Mouse (Mus musculus) kidney, embryonic 15.5 days (tissue): Measurements from ENCODE around the gene Tnfrsf25. TPM values are rescaled to one million over a fixed set of nuclear protein-coding genes. Genes with fewer than 3 reads are reported as not detected.

Experiments used
- ATAC-seq: fragments of 200-750 bp; cut with Nextera tagmentation; replicated peaks from 2 replicates; pipeline ENCODE4 v1.8.0; 2017; ENCODE audit warnings: moderate TSS enrichment; ENCODE audit not compliant: low FRiP score
- H3K27ac ChIP-seq: fragments of 300-500 bp; sonication (generic); 2 replicates; pipeline ENCODE4 v1.5.1; 2015; ENCODE audit warnings: mild to moderate bottlenecking, inconsistent platforms
- H3K27me3 ChIP-seq: fragments of 300-500 bp; sonication (generic); 2 replicates; pipeline ENCODE4 v1.6.1; 2015; ENCODE audit warnings: inconsistent platforms
- H3K36me3 ChIP-seq: fragments of 300-500 bp; sonication (generic); 2 replicates; pipeline ENCODE4 v1.6.1; 2015; ENCODE audit warnings: inconsistent platforms
- H3K4me1 ChIP-seq: fragments of 300-500 bp; sonication (generic); 2 replicates; pipeline ENCODE4 v1.6.1; 2015; ENCODE audit warnings: inconsistent platforms
- H3K4me2 ChIP-seq: fragments of 300-500 bp; sonication (generic); 2 replicates; pipeline ENCODE4 v1.6.1; 2015; ENCODE audit warnings: moderate library complexity, mild to moderate bottlenecking, inconsistent platforms
- H3K4me3 ChIP-seq: fragments of 300-500 bp; sonication (generic); replicated peaks from 2 replicates; pipeline ENCODE4 v1.5.1; 2015; ENCODE audit warnings: mild to moderate bottlenecking, inconsistent platforms
- H3K9ac ChIP-seq: fragments of 300-500 bp; sonication (generic); 2 replicates; pipeline ENCODE4 v1.6.1; 2015; ENCODE audit warnings: mild to moderate bottlenecking, inconsistent platforms
- H3K9me3 ChIP-seq: fragments of 300-500 bp; sonication (generic); replicated peaks from 2 replicates; pipeline ENCODE4 v1.6.1; 2016; ENCODE audit warnings: inconsistent platforms
- WGBS: fragments of 180-500 bp; shearing (Covaris S2); methylation state at CpG from one replicate; pipeline ENCODE4 v1.1.7; 2015; ENCODE audit warnings: mixed read lengths; 5-methylcytosine and 5-hydroxymethylcytosine counted together
- polyA plus RNA-seq: library from polyadenylated mRNA; unstranded; fragments of >200 nt; fragmentation: Nextera tagmentation; extraction: Ambion mirVana; gene quantifications from 2 replicates; pipeline ENCODE4 v1.2.1, GENCODE M21; 2015

Tnfrsf25 gene
- polyA plus RNA-seq, 1 experiment from 2014 or later: 2.4 TPM

GRCm38 (mm10) chr4:152153771-152154177, 38.0 kb downstream of the Tnfrsf25 start:
- H3K4me2 ChIP-seq: peak overlapping the region; percentile 56
- H3K27me3 ChIP-seq: peaks cover 85% of the 10 kb centered on the region
- peak; percentile 38; the same call in 1 of the 2 replicates for ATAC-seq
- H3K4me1 ChIP-seq: peaks cover 41% of the 10 kb centered on the region
- 2% methylated on average over 23 of the region's 23 CpGs for WGBS
- no peaks in the 10 kb centered on the region for H3K9me3 ChIP-seq
- peak overlapping the region; percentile 18 for H3K4me3 ChIP-seq
- H3K36me3 ChIP-seq: no peaks in the 10 kb centered on the region
- H3K9ac ChIP-seq: no peak overlapping the region
- no peak overlapping the region for H3K27ac ChIP-seq

DNA sequence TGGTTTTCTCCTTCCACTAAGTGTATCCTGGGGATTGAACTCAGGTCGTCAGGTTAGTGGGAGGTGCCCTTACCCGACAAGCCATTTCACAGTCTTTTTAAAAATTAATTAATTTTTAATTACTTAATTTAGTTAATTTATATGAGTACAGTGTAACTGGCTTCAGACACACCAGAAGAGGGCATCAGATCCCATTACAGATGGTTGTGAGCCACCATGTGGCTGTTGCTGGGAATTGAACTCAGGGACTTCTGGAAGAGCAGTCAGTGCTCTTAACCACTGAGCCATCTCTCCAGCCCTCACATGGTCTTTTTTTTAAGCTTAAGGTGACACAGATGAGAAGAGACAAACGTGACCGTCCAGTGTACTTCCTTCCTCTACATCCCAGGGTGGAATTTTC, 39.3 kb downstream of the Tnfrsf25 start:
- Histone ChIP-seq H3K9me3 (no peaks in the 10 kb centered on the region), H3K4me2 (no peak overlapping the region), H3K27me3 (peaks cover 93% of the 10 kb centered on the region), H3K9ac (no peak overlapping the region), H3K4me1 (peaks cover 53% of the 10 kb centered on the region), H3K27ac (no peak overlapping the region), H3K4me3 (no peak overlapping the region), H3K36me3 (no peaks in the 10 kb centered on the region)
- no peak for ATAC-seq
- WGBS: 64% methylated on average over 4 of the region's 4 CpGs

GRCm38 (mm10) chr4:152157779-152158584, 42.2 kb downstream of the Tnfrsf25 start:
- Histone ChIP-seq H3K36me3 (no peaks in the 10 kb centered on the region), H3K4me2 (peak overlapping the region; percentile 59), H3K4me3 (peak overlapping the region; percentile 36), H3K9me3 (no peaks in the 10 kb centered on the region), H3K4me1 (peaks cover 38% of the 10 kb centered on the region), H3K9ac (no peak overlapping the region), H3K27ac (no peak overlapping the region), H3K27me3 (peaks cover 94% of the 10 kb centered on the region)
- no peak for ATAC-seq
- WGBS: 12% methylated on average over 21 of the region's 21 CpGs

GRCm38 (mm10) chr4:152158585-152159284, 43.0 kb downstream of the Tnfrsf25 start, which contains the start of gene Hes2:
Gene Hes2 (plus strand): TSS chr4:152158867.
- no peaks in the 10 kb centered on the region for H3K9me3 ChIP-seq
- H3K9ac ChIP-seq: no peak within 1 kb of the TSS
- peak within 1 kb of the TSS; percentile 36 for H3K4me3 ChIP-seq
- peaks cover 32% of the 10 kb centered on the region for H3K4me1 ChIP-seq
- no peaks in the 10 kb centered on the region for H3K36me3 ChIP-seq
- H3K4me2 ChIP-seq: peak within 1 kb of the TSS; percentile 59
- ATAC-seq: no peak
- H3K27ac ChIP-seq: no peak within 1 kb of the TSS
- whole genome bisulfite sequencing: 2% methylated on average over 35 of the region's 35 CpGs
- peaks cover 89% of the 10 kb centered on the region for H3K27me3 ChIP-seq

GRCm38 (mm10) chr4:152159285-152159678, 43.5 kb downstream of the Tnfrsf25 start:
- no peaks in the 10 kb centered on the region for H3K36me3 ChIP-seq
- H3K27ac ChIP-seq: no peak overlapping the region
- no peak overlapping the region for H3K9ac ChIP-seq
- peaks cover 26% of the 10 kb centered on the region for H3K4me1 ChIP-seq
- H3K27me3 ChIP-seq: peaks cover 89% of the 10 kb centered on the region
- H3K9me3 ChIP-seq: no peaks in the 10 kb centered on the region
- peak overlapping the region; percentile 36 for H3K4me3 ChIP-seq
- H3K4me2 ChIP-seq: peak overlapping the region; percentile 59
- WGBS: 1% methylated on average over 19 of the region's 19 CpGs
- no peak for ATAC-seq

DNA sequence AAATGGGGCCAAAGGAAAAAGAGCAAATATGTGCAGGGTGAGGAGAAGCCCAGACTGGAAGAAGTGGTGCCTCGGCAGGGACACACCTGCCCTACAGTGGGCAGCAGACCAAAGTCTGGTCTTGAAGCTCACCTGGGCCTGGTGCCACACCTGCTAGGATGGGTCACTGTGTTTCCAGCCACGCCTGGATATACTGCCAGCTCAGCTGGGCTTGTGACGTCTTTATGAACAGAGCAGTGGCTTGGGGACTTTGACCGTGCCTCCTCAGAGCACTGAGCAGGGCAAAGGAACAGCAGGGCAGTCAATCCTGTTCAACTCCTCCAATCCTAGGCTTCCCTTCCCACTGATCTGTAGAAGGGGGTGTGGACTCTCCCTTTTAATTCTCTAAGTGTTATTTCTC, 45.0 kb downstream of the Tnfrsf25 start:
- H3K4me1 ChIP-seq: peaks cover 32% of the 10 kb centered on the region
- H3K4me2 ChIP-seq: no peak overlapping the region
- H3K9me3 ChIP-seq: no peaks in the 10 kb centered on the region
- H3K27ac ChIP-seq: no peak overlapping the region
- H3K4me3 ChIP-seq: no peak overlapping the region
- peaks cover 80% of the 10 kb centered on the region for H3K27me3 ChIP-seq
- H3K36me3 ChIP-seq: no peaks in the 10 kb centered on the region
- 37% methylated on average over 4 of the region's 4 CpGs for WGBS
- no peak overlapping the region for H3K9ac ChIP-seq
- peak; percentile 37; the same call in 1 of the 2 replicates for ATAC-seq

DNA sequence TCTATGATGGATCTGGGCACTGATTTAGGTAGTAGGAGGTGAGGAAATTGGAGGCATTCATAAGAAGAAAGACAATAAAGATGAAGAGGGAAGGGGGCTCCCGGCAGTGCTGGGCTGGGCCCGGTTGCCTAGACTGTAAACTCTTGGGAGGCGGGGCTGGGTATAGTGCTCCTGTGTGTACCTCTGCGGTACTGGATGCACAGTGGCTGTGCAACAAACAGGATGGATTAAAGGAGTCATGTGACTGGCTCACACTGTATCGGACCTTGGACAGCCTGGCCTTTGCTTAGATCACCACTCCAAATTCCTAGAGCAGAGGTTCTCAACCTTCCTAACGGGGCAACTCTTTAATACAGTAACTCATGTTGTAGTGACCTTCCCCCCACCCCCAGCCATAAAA, 45.9 kb downstream of the Tnfrsf25 start:
- H3K4me1 ChIP-seq: peaks cover 34% of the 10 kb centered on the region
- no peak overlapping the region for H3K27ac ChIP-seq
- H3K4me3 ChIP-seq: no peak overlapping the region
- H3K4me2 ChIP-seq: no peak overlapping the region
- no peak overlapping the region for H3K9ac ChIP-seq
- ATAC-seq: no peak
- peaks cover 76% of the 10 kb centered on the region for H3K27me3 ChIP-seq
- 67% methylated on average over 6 of the region's 6 CpGs for WGBS
- H3K36me3 ChIP-seq: no peaks in the 10 kb centered on the region
- H3K9me3 ChIP-seq: no peaks in the 10 kb centered on the region

DNA sequence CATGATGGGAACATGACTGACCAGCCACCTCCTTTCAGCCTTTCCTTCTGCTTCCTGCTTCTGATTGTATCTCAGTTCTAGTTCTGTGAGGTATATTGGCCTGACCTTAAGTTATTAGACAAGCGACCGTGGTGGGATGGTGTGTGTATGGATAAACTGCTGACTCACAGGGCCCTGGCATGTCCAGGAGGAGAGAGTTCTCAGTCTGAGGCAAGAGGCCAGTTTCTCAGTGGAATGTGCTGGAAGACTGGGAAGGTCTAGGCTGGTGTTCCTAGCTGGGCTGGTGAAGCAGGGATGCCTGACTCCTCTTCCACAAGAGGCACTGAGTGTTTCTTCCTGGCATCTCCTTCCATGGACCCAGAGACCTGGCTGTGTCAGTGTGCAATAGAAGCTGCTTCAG, 47.0 kb downstream of the Tnfrsf25 start:
- Histone ChIP-seq H3K4me2 (no peak overlapping the region), H3K9ac (no peak overlapping the region), H3K27ac (no peak overlapping the region), H3K36me3 (no peaks in the 10 kb centered on the region), H3K9me3 (no peaks in the 10 kb centered on the region), H3K27me3 (peaks cover 70% of the 10 kb centered on the region), H3K4me3 (no peak overlapping the region), H3K4me1 (peaks cover 34% of the 10 kb centered on the region)
- ATAC-seq: no peak
- WGBS: 79% methylated on average over 2 of the region's 2 CpGs

DNA sequence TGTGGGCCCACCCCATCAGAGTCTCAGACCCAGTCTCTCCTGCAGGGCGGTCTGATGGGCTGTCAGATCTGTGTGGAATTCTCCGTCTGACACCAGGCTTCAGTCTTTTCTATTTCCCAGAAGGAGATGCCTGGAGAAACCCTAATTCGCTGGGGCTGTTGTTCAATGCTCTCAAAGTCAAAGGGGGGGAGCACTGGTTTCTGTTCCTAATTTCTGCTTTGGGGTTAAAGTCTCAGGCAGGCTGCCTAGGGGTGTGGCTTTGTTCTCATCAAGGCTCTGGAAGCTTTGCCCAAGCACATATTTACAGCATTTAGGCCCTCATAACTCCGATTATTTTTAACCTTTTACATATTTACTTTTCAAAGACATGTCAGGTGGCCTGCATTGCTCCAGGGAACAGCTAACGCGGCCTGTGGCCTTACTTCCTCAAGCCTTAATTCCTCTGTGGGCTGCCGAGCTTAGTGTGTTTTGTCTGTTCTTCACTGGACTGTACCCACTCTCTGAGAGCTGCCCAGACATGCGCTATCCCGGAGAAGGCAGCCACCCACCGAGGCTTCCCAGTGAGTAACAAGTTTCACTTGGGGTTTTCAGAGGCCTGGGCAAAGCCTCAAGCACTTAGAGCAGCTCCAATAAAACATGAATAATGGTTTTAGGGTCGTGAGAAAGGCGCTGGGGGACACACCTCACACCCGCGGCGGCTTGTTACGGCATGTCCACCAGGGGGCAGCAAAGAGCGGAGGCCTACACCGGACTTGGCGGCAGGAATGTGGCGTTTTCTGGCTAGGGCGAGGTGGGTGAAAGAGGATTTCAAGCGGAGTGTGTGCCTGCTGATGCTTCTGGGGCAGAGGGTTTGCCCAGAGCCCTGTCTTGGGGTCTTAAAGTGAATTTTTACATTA, 49.5 kb downstream of the Tnfrsf25 start:
- peak; percentile 9; the same call in 1 of the 2 replicates for ATAC-seq
- Histone ChIP-seq H3K36me3 (no peaks in the 10 kb centered on the region), H3K4me2 (peak overlapping the region; percentile 41), H3K4me3 (no peak overlapping the region), H3K9ac (no peak overlapping the region), H3K9me3 (no peaks in the 10 kb centered on the region), H3K27me3 (peaks cover 44% of the 10 kb centered on the region), H3K4me1 (peaks cover 9% of the 10 kb centered on the region), H3K27ac (no peak overlapping the region)
- WGBS: 21% methylated on average over 22 of the region's 22 CpGs

DNA sequence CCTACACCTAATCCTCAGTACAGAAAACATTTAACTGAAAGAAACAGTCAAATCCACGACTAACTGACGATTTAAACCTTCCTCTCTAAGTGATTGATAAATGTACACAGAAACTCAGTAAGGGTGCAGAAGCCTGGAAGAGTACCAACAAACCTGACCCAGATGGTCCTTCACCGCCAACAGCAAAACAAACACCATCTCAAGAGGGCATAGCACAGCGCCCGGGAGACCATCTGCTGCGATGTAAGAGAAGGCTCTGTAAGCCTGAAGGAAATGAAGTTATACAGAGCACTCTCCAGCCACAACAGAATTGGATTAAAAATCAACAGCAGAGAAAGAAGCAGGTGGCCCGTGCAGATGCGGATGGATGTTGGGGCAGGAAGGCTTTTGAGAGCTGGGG, 52.3 kb downstream of the Tnfrsf25 start:
- WGBS: 64% methylated on average over 8 of the region's 8 CpGs
- peaks cover 17% of the 10 kb centered on the region for H3K27me3 ChIP-seq
- peaks cover 9% of the 10 kb centered on the region for H3K4me1 ChIP-seq
- ATAC-seq: no peak
- H3K4me2 ChIP-seq: no peak overlapping the region
- H3K9ac ChIP-seq: no peak overlapping the region
- no peak overlapping the region for H3K4me3 ChIP-seq
- no peaks in the 10 kb centered on the region for H3K9me3 ChIP-seq
- H3K36me3 ChIP-seq: no peaks in the 10 kb centered on the region
- H3K27ac ChIP-seq: no peak overlapping the region

DNA sequence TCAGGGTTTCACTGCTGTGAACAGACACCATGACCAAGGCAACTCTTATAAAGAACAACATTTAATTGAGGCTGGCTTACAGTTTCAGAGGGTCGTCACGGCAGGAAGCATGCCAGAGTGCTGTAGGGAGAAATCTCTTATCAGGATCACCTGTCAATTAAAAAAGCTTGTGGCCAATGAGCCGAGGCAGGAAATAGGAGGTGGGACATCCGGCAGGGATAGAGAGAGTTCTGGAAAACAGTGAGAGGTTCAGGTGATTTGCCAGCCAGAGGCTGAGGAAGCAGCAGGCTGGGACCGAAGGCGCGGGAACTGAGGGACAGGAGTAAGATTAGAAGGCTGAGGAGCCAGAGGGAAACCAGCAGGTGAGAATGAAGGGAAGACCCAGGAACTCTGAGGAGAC, 53.4 kb downstream of the Tnfrsf25 start:
- Histone ChIP-seq H3K4me2 (no peak overlapping the region), H3K36me3 (no peaks in the 10 kb centered on the region), H3K9me3 (no peaks in the 10 kb centered on the region), H3K27ac (no peak overlapping the region), H3K4me1 (peaks cover 9% of the 10 kb centered on the region), H3K9ac (no peak overlapping the region), H3K27me3 (peaks cover 17% of the 10 kb centered on the region), H3K4me3 (no peak overlapping the region)
- 70% methylated on average over 7 of the region's 7 CpGs for WGBS
- ATAC-seq: no peak
